Mouse (Mus musculus) forebrain, embryonic 13.5 days (tissue): ENCODE results near the gene Nav2. TPM values are rescaled to one million over a fixed set of nuclear protein-coding genes. Genes with fewer than 3 reads are reported as not detected.
A peak's percentile ranks its signal among the peaks of the same experiment; 100 is the strongest.

Experiments used
- ATAC-seq: fragments of 200-750 bp; cut with Nextera tagmentation; 2 replicates; pipeline ENCODE4 v1.8.0; 2017
- H3K27ac ChIP-seq: fragments of 300-500 bp; sonication (generic); 2 replicates; pipeline ENCODE4 v1.5.1; 2015; ENCODE audit warnings: inconsistent platforms, mild to moderate bottlenecking, moderate library complexity
- H3K27me3 ChIP-seq: fragments of 300-500 bp; sonication (generic); 2 replicates; pipeline ENCODE4 v1.6.1; 2015; ENCODE audit warnings: mild to moderate bottlenecking, inconsistent platforms
- H3K36me3 ChIP-seq: fragments of 300-500 bp; sonication (generic); 2 replicates; pipeline ENCODE4 v1.6.1; 2015; ENCODE audit warnings: mild to moderate bottlenecking, inconsistent platforms; ENCODE audit not compliant: poor library complexity, severe bottlenecking
- H3K4me1 ChIP-seq: fragments of 300-500 bp; sonication (generic); 2 replicates; pipeline ENCODE4 v1.6.1; 2015; ENCODE audit warnings: inconsistent platforms
- H3K4me2 ChIP-seq: fragments of 300-500 bp; sonication (generic); 2 replicates; pipeline ENCODE4 v1.6.1; 2015; ENCODE audit warnings: inconsistent platforms, mild to moderate bottlenecking, moderate library complexity
- H3K4me3 ChIP-seq: fragments of 300-500 bp; sonication (generic); 2 replicates; pipeline ENCODE4 v1.5.1; 2015; ENCODE audit warnings: mild to moderate bottlenecking, inconsistent platforms
- H3K9ac ChIP-seq: fragments of 300-500 bp; sonication (generic); 2 replicates; pipeline ENCODE4 v1.6.1; 2015; ENCODE audit warnings: mild to moderate bottlenecking, inconsistent platforms
- H3K9me3 ChIP-seq: fragments of 300-500 bp; sonication (generic); replicated peaks from 2 replicates; pipeline ENCODE4 v1.6.1; 2016; ENCODE audit warnings: inconsistent platforms
- WGBS: fragments of 180-500 bp; shearing (Covaris S2); methylation state at CpG from one replicate; pipeline ENCODE4 v1.1.7; 2015; 5-methylcytosine and 5-hydroxymethylcytosine counted together
- polyA plus RNA-seq: library from polyadenylated mRNA; unstranded; fragments of >200 nt; fragmentation: Nextera tagmentation; extraction: Ambion mirVana; gene quantifications from 2 replicates; pipeline ENCODE4 v1.2.1, GENCODE M21; 2015

Nav2 gene
- polyA plus RNA-seq, 1 experiment from 2014 or later: 11.2 TPM

DNA sequence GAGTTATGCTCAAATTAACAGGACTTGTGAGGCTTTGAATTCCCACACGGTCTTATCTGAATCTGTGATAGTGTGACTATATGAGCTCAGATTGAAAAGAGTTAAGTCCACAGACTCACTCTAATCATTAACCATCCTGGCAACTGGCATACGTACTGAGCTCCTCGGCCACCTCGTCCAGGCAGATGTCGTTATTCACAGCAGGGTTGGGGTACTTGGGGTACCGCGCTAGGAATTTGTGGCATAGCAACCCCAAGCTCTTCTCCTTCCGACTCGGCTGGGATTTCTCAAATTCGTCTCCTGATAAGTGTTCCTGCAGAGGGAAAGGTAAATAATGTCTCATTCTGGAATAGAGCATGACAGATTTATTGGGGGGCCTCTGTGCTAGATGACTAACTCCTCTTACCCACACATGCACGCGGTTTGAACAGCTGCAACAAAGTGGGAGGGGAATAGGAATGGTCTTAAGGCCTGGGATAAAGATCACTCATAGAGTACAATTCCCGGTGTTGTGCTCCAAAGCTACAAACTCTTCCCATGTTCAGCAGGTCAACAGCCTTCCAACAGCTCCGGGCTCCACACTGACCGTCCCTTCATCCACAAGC, 30.6 kb upstream of the Nav2 start:
- Histone ChIP-seq H3K27me3 (peaks cover 11% of the 10 kb centered on the region), H3K4me3 (no peak overlapping the region), H3K36me3 (peaks cover 48% of the 10 kb centered on the region), H3K4me1 (peaks cover 22% of the 10 kb centered on the region), H3K9ac (no peak overlapping the region), H3K9me3 (no peaks in the 10 kb centered on the region), H3K4me2 (no peak overlapping the region), H3K27ac (no peak overlapping the region)
- ATAC-seq: no peak
- 90% methylated on average over 15 of the region's 15 CpGs for WGBS

DNA sequence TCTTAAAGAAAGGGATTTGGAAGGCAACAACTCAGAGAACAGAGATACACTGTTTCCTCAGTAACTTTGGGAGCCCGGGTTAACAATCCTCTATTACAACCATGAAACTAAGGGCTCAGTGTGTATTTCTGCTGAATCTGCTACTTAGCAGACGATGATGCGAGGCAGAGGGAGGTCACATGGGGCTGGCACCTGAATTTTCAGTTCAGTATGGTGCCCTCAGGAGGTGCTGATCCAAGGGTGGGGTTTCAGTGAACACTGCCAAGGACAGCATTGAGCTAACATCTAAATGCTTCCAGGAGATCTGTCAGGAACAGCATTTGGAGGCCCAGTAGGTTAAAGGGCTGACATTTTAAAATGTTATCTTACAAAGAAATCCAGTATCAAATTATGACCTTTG, 28.9 kb upstream of the Nav2 start:
- ATAC-seq: no peak
- Histone ChIP-seq H3K36me3 (peaks cover 31% of the 10 kb centered on the region), H3K27me3 (peaks cover 28% of the 10 kb centered on the region), H3K9ac (peak overlapping the region; percentile 47), H3K4me1 (peaks cover 22% of the 10 kb centered on the region), H3K4me2 (peak overlapping the region; percentile 57), H3K9me3 (no peaks in the 10 kb centered on the region), H3K27ac (no peak overlapping the region), H3K4me3 (peak overlapping the region; percentile 30)
- WGBS: 47% methylated on average over 3 of the region's 3 CpGs

DNA sequence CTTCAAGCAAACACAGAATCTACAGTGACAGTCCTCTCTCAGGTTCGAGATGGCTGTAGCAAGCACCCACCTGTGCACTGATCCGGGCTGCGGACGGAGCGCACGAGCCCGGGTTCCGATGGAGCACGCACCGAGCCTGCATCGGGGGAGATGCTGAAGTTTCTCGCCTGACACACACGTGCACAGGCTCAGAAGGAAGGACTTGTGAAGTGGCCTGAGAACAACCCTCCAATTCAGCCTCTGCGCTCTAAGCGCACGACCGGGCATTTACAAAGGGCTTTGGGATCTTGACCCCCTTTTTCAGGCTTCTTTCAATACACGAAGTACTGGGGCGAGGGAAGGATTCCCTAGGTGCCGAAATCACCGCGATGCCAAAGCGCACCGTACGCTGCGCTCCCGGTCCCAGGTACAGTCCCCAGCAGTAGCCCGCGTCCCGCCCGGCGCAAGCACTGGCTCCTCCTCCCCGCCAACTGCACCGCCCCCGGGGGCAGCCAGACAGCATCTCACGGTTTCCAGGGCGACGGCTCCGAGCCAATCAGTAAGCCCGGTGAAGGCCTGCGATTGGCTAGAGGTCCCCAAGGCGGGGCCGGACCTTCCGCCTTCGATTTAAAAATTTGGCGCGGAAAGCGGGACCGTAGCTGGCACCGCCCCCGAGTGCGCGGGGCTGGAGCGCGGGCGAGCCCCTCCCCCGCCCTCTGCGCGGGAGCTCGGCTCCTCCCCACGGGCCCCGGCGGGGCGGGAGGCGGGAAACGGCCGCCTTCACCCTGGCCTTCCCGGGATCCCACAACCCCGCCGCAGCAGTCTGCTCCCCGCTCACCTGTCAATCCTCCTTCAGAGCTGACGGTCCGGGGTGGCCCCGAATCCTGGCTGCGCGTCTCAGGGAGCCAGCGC, 27.7 kb upstream of the Nav2 start:
- H3K9me3 ChIP-seq: no peaks in the 10 kb centered on the region
- H3K27ac ChIP-seq: peak overlapping the region; percentile 81
- peaks cover 22% of the 10 kb centered on the region for H3K4me1 ChIP-seq
- WGBS: under 1% methylated on average over 65 of the region's 77 CpGs
- H3K36me3 ChIP-seq: peaks cover 18% of the 10 kb centered on the region
- peaks cover 37% of the 10 kb centered on the region for H3K27me3 ChIP-seq
- peak overlapping the region; percentile 96 for H3K4me2 ChIP-seq
- peak overlapping the region; percentile 82 for H3K9ac ChIP-seq
- ATAC-seq: peak; percentile 99
- H3K4me3 ChIP-seq: peak overlapping the region; percentile 72

DNA sequence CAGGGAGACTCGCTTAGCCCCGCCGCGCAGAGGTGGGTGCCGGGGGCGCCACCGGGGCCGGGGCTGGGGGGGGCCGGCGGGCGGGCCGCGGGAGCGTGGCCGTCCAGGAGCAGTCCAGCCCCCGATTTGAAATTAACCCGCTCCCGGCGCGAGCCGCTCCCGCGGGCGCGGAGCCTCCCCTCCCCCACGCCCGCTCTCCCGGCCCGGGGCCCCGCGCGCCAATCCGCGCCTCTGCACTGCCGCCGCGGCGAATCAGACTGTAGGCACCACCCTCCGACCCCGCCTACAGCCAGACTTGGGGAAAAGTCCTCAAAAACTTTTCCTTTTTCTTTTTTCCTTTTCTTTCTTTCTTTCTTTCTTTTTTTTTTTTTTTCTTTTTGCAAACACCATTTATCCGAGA, 27.0 kb upstream of the Nav2 start, which contains the start of gene E2f8:
E2f8 (minus strand) TSS at position 111 of the 400 bp plus-strand sequence.
- under 1% methylated on average over 40 of the region's 41 CpGs for WGBS
- Histone ChIP-seq H3K4me3 (peak within 1 kb of the TSS; percentile 72), H3K9me3 (no peaks in the 10 kb centered on the region), H3K4me1 (peaks cover 22% of the 10 kb centered on the region), H3K4me2 (peak within 1 kb of the TSS; percentile 96), H3K27ac (peak within 1 kb of the TSS; percentile 81), H3K36me3 (peaks cover 16% of the 10 kb centered on the region), H3K9ac (peak within 1 kb of the TSS; percentile 82), H3K27me3 (peaks cover 37% of the 10 kb centered on the region)
- peak; percentile 84 for ATAC-seq

DNA sequence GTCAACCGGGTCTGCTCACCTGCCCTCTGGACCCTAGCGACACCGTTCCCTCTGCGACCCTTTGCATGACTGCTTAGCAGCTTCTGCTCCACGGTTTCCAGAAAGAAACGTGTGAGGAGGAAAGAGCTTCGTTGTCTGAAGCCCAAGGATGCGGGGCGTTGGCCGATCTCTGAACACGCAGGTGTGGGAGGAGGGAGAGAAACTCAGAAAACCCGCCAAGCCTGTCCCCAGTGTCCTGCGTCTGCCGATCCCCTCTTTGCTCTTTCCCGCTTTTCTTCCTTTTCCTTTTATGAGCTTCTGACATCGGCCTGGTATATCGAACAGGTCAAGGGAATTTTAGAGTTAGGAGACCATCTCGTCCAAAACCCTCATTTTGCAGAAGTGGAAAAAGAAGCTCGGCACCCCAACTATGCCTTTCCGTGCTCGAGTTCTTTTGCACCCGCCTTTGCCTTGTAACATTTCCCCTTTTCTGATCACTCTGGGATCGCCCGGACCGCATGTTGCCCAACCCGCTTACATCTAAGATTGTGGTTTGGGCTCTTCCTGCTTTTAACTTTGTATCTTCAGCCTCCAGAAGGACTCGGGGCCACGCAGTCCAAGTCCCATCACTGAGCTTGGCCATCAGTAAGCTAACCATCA, 26.4 kb upstream of the Nav2 start:
- Histone ChIP-seq H3K4me3 (peak overlapping the region; percentile 72), H3K9ac (peak overlapping the region; percentile 50), H3K9me3 (no peaks in the 10 kb centered on the region), H3K36me3 (peaks cover 13% of the 10 kb centered on the region), H3K27me3 (peaks cover 41% of the 10 kb centered on the region), H3K4me2 (peak overlapping the region; percentile 96), H3K27ac (no peak overlapping the region), H3K4me1 (peaks cover 22% of the 10 kb centered on the region)
- WGBS: 3% methylated on average over 28 of the region's 28 CpGs
- no peak for ATAC-seq

DNA sequence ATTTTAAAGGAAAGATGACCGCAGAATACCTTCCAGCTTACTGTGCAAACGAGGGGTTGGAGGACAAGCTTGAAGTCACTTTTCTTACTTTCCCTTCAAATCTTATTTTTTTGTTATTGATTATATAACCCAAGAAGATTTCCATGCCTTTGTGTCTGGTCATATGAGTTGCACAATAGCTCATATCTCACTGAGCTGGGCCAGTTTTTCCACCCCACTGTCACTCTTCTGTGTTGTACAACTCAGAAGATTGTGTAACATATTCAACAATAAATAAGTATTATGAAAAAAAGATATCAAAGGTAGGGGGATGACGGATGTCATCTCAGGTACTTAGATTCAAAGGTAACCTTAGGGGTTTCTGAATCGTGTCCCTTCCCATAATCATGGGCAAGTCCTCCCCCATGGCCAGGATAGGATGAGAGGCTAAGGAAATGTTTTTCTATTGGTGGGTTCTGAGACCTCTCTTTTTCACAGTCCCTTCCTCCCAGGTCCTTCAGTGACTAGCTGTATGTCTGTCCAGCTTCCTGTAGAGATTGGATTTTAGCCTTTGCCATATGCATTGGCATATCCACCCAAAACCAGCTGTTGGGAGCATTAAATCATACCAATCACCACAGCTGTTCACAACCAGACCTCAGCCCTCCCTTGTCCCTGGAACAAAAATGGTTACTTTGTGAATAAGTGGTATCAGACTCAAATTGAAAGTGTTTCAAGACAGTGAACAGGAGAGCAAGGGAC, 24.8 kb upstream of the Nav2 start:
- WGBS: 87% methylated on average over 4 of the region's 4 CpGs
- H3K27ac ChIP-seq: no peak overlapping the region
- H3K9me3 ChIP-seq: no peaks in the 10 kb centered on the region
- peaks cover 55% of the 10 kb centered on the region for H3K27me3 ChIP-seq
- no peak overlapping the region for H3K4me3 ChIP-seq
- H3K4me2 ChIP-seq: no peak overlapping the region
- no peaks in the 10 kb centered on the region for H3K36me3 ChIP-seq
- H3K9ac ChIP-seq: no peak overlapping the region
- ATAC-seq: no peak
- H3K4me1 ChIP-seq: peaks cover 22% of the 10 kb centered on the region

DNA sequence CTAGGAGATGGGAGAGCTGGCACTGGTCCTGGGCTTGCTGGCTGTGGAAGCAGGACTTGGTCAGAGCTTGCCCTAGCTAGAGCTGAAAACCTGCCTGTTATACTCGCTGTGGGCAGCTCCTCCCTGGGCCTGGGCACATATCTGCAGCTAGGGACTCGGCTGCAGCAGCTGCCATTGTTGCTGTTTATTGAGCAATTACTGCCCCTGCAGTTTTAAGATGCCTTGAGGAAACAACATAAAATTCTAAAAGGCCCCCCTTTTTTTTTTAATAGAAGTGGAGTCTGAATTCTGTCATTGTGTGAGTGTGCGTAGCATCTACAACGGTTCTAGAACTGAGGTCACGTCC, 24.3 kb upstream of the Nav2 start:
- Histone ChIP-seq H3K27ac (no peak overlapping the region), H3K4me3 (no peak overlapping the region), H3K36me3 (no peaks in the 10 kb centered on the region), H3K9ac (no peak overlapping the region), H3K27me3 (peaks cover 60% of the 10 kb centered on the region), H3K4me1 (peaks cover 19% of the 10 kb centered on the region), H3K9me3 (no peaks in the 10 kb centered on the region), H3K4me2 (no peak overlapping the region)
- WGBS: 76% methylated on average over 5 of the region's 5 CpGs
- no peak for ATAC-seq

DNA sequence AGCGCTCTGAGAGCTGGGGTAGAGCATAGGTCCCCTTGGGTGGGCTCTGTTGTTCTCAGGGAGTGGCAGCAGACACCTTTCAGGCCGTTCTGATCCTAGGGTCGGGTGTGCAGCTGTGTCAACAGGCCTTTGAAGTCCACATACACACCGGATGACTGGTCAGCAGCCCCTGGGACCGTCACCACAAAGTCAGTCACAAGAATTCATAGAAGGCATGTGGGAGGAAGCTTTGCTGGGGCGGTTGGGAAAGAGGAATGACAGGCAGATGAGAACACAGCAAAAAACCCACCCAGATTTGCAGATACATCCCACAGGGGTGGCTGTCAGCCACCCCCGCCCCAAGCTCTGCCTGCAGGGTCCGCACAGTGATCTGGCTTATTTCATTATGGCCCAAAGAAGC, 20.5 kb upstream of the Nav2 start:
- H3K4me1 ChIP-seq: peaks cover 13% of the 10 kb centered on the region
- no peaks in the 10 kb centered on the region for H3K9me3 ChIP-seq
- no peaks in the 10 kb centered on the region for H3K36me3 ChIP-seq
- WGBS: 61% methylated on average over 8 of the region's 8 CpGs
- ATAC-seq: no peak
- H3K4me3 ChIP-seq: no peak overlapping the region
- H3K4me2 ChIP-seq: no peak overlapping the region
- peaks cover 57% of the 10 kb centered on the region for H3K27me3 ChIP-seq
- H3K9ac ChIP-seq: no peak overlapping the region
- H3K27ac ChIP-seq: no peak overlapping the region

DNA sequence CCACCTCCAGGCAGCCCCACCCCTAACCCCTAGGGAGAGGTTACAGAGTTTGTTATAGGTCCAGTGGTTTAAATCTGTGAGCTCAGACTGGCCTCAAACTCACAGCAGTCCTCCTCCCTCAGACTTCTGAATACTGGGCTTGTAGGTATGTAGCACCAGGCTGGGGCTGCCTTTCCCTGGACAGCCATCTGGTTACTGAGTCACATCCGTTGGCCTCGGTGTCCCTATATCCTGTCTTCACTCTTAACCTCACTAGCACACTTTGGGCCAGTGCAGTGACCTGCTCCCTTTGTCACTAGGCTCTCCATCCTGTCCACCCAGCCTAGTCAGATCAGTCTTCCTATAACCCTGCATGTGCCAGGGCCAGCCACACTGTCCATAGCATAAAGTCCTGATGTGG, 19.8 kb upstream of the Nav2 start:
- Histone ChIP-seq H3K4me2 (no peak overlapping the region), H3K27me3 (peaks cover 56% of the 10 kb centered on the region), H3K36me3 (no peaks in the 10 kb centered on the region), H3K9ac (no peak overlapping the region), H3K27ac (no peak overlapping the region), H3K9me3 (no peaks in the 10 kb centered on the region), H3K4me1 (peaks cover 13% of the 10 kb centered on the region), H3K4me3 (no peak overlapping the region)
- no peak for ATAC-seq
- 77% methylated on average over 2 of the region's 2 CpGs for whole genome bisulfite sequencing

DNA sequence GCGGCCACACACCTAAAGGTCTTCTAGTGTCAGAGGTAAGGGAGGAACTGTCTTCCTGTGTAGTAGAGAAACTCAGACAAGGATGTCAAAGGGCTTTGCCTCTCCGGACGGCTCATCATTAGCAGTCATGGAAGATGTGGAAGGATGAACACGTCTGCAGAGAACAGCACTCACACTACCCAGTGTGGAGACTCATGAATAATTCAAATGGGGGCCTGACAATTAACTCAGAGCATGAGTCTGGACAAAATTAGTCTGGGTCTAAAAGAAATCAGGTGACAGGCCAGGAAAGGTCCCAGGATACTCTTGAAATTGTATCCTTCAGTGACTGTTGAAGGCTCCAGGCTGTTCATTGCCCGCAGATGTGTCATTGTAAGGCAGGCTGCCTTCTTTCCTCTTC, 17.5 kb upstream of the Nav2 start:
- no peak overlapping the region; the same call in 1 of the 2 replicates for H3K4me2 ChIP-seq
- no peak overlapping the region for H3K9ac ChIP-seq
- H3K4me3 ChIP-seq: no peak overlapping the region
- H3K4me1 ChIP-seq: peaks cover 13% of the 10 kb centered on the region
- WGBS: 25% methylated on average over 5 of the region's 5 CpGs
- no peaks in the 10 kb centered on the region for H3K9me3 ChIP-seq
- peaks cover 55% of the 10 kb centered on the region for H3K27me3 ChIP-seq
- no peak; the same call in 1 of the 2 replicates for ATAC-seq
- no peaks in the 10 kb centered on the region for H3K36me3 ChIP-seq
- H3K27ac ChIP-seq: no peak overlapping the region

DNA sequence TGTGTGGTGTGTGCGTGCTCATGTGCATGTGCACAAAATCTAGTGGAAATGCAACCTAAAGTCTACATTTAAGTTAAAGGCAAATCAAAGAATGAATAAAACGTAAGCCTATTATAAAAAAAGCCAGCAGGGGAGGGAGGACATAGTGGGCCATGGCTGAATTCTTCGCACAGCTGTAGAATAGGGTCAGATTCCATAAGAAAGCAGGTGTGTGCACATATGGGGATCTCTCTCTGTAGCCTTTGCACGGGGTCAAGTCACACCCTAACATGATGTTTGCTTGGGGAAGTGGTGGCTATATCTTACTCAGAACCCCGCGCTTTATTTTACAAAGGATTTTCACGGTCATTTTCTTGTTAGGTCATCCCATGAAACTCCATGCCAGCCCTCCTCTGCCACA, 15.4 kb upstream of the Nav2 start:
- no peak overlapping the region for H3K4me3 ChIP-seq

More for the DNA sequence above, 15.4 kb upstream of the Nav2 start:
- no peaks in the 10 kb centered on the region for H3K36me3 ChIP-seq
- H3K9ac ChIP-seq: no peak overlapping the region
- H3K9me3 ChIP-seq: no peaks in the 10 kb centered on the region
- ATAC-seq: no peak
- peaks cover 58% of the 10 kb centered on the region for H3K27me3 ChIP-seq
- peaks cover 27% of the 10 kb centered on the region for H3K4me1 ChIP-seq
- H3K4me2 ChIP-seq: no peak overlapping the region
- H3K27ac ChIP-seq: no peak overlapping the region
- WGBS: 90% methylated on average over 7 of the region's 7 CpGs
